Mouse (Mus musculus) ES-E14 (cell line): ENCODE results near the gene Hrh3.

Experiments
- CHD2 ChIP-seq: IDR thresholded peaks from 2 replicates; pipeline ENCODE4 v1.6.1; 2014; ENCODE audit warnings: mild to moderate bottlenecking, low read depth, low read length, inconsistent platforms
- MAFK ChIP-seq: IDR thresholded peaks from 2 replicates; pipeline ENCODE4 v1.6.1; 2014; ENCODE audit warnings: mild to moderate bottlenecking, low read depth, low read length, inconsistent platforms; ENCODE audit not compliant: insufficient read depth
- ZC3H11A ChIP-seq: IDR thresholded peaks from 2 replicates; pipeline ENCODE4 v1.6.1; 2012; ENCODE audit warnings: low read depth, mild to moderate bottlenecking, inconsistent platforms, low read length, borderline replicate concordance

DNA sequence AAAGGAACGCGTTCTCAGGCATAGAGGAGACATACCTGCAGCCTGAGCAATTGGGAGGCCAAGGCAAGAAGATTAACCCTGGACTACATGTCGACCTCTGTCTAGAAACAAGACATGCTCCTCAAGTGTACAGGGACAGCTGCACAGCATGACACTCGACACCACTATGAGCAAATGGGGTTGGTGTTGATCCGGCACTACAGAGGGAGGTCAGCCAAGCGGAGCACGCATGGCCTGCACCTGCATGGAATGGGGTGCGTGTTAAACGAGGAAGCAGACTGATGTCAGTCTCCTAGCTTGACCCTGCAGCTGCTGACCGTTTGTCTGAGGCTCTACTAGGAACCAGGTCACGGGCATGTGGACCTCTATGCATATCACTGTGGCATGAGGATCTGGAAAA is 14.0 kb downstream of the Hrh3 start:
- TF ChIP-seq CHD2: no peak
- no peak for TF ChIP-seq ZC3H11A
- TF ChIP-seq MAFK: no peak
